Mouse (Mus musculus) heart, embryonic 13.5 days (tissue): Measurements from ENCODE around the gene Atp1a3. TPM values are rescaled to one million over a fixed set of nuclear protein-coding genes. Genes with fewer than 3 reads are reported as not detected.

Experiments used
- microRNA-seq: library from miRNA; unstranded; fragments of <30 nt; microRNA quantifications from one replicate; pipeline ENCODE4, GENCODE M21; 2016
- polyA plus RNA-seq: library from polyadenylated mRNA; unstranded; fragments of >200 nt; fragmentation: Nextera tagmentation; extraction: Ambion mirVana; gene quantifications from 2 replicates; pipeline ENCODE4 v1.2.1, GENCODE M21; 2015

Gene Atp1a3
- polyA plus RNA-seq, 1 experiment from 2014 or later: 1.4 TPM

Small RNAs within 50 kb of the gene (microRNA-seq; reads per million reads assigned to microRNA genes)
- gene Mir7046: not detected
- not detected for gene Mir7047

Other genes with a start within 250 kb of the Atp1a3 start
- 0.16 TPM in 1 of 2 replicates, not detected in the other for gene Cd177, start 245.6 kb downstream of the Atp1a3 start, polyA plus RNA-seq
- gene Ceacam10, start 228.8 kb downstream of the Atp1a3 start, polyA plus RNA-seq: not detected in 2 replicates
- 10.6 and 11.8 TPM in 2 replicates for gene Gm9844, start 143.7 kb downstream of the Atp1a3 start, polyA plus RNA-seq
- gene Lypd4, start 136.0 kb downstream of the Atp1a3 start, polyA plus RNA-seq: not detected in 2 replicates
- gene Dmrtc2, start 135.9 kb downstream of the Atp1a3 start, polyA plus RNA-seq: 0.08 TPM in 1 of 2 replicates, not detected in the other
- 1,220 and 1,401 TPM in 2 replicates for gene Rps19, start 121.6 kb downstream of the Atp1a3 start, polyA plus RNA-seq
- gene Cd79a, start 108.6 kb downstream of the Atp1a3 start, polyA plus RNA-seq: 0.25 and 0.39 TPM in 2 replicates
- gene Arhgef1, start 103.0 kb downstream of the Atp1a3 start, polyA plus RNA-seq: 59.0 and 64.0 TPM in 2 replicates
- gene Gm4881, start 61.5 kb downstream of the Atp1a3 start, polyA plus RNA-seq: not detected in 2 replicates
- gene Rabac1, start 33.2 kb downstream of the Atp1a3 start, polyA plus RNA-seq: 185 and 197 TPM in 2 replicates
- 4.1 and 4.6 TPM in 2 replicates for gene Grik5, start 66.4 kb upstream of the Atp1a3 start, polyA plus RNA-seq
- gene Zfp574, start 66.6 kb upstream of the Atp1a3 start, polyA plus RNA-seq: 19.3 and 20.1 TPM in 2 replicates
- gene Pou2f2, start 173.8 kb upstream of the Atp1a3 start, polyA plus RNA-seq: 0.43 and 0.51 TPM in 2 replicates
- gene Dedd2, start 214.7 kb upstream of the Atp1a3 start, polyA plus RNA-seq: 5.3 and 6.6 TPM in 2 replicates
- gene Zfp526, start 215.5 kb upstream of the Atp1a3 start, polyA plus RNA-seq: 2.1 TPM in 2 replicates
- gene Gsk3a, start 231.9 kb upstream of the Atp1a3 start, polyA plus RNA-seq: 7.8 and 8.2 TPM in 2 replicates
- gene Erf, start 244.8 kb upstream of the Atp1a3 start, polyA plus RNA-seq: 11.2 and 14.3 TPM in 2 replicates